17 mouse cellular contexts compared by ENCODE assay signal in the genomic region with DNA sequence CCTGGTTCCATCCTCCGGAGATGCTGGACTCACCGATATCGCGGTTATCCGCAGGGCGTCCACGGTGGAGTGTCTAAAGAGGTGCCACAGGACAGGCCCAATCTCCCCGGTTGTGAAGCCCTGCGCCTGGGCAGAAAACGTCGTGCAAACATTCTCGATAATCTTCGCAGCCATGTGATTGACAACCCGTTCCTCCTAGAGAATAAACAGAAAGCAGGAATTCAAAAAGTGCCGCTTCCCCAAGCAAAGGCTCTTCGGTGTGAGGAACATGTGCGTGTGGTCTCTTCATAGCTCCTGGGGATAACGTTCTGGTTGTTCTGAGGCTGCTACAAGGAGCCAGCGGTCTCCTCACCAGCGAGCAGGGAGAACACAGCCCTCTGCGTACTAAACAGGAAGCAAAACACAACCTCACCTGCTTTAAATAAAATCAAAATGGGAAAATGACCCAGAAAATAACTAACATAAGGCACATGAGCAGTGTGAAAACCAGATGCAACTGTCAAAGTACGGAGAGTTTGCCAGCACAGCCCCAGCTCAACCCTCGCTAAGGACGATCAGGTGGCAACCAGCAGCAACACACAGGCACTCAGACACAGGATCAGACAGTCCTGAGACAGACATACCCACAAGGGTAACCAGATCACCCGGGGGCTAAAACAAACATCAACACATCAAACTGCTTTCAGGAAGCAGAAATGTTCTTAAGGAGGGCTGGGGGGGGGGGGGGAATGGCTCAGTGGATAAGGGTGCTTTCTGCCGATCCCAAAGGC.
"Had no signal": no experiment of that assay in that cellular context is flagged by ENCODE, and none has a peak within 500 bp of the region (broad histone marks: within the 10 kb centered on the region; RNA-seq: fewer than 3 reads in every experiment).

No protein-coding gene starts in this region.

- DNase-seq: lung, adult 18-20 months; lung, embryonic 14.5 days; lung, postnatal 10 days; lung, postnatal 4 days; retina, postnatal 1 day; right cerebral cortex, adult 18-20 months; right cerebral cortex, postnatal 25 days; right cerebral cortex, postnatal 4 days; spleen, adult 18-20 months; thymus, adult 18-20 months; thymus, postnatal 14 days had no signal

- ATAC-seq: midbrain, embryonic 13.5 days; midbrain, embryonic 16.5 days had no signal

- H3K27ac ChIP-seq: midbrain, embryonic 10.5 days; midbrain, embryonic 13.5 days; neural tube, embryonic 13.5 days; neural tube, embryonic 15.5 days had no signal

- H3K9ac ChIP-seq: lung, embryonic 14.5 days; midbrain, embryonic 13.5 days; neural tube, embryonic 13.5 days; neural tube, embryonic 15.5 days had no signal

- H3K27me3 ChIP-seq: midbrain, embryonic 13.5 days; neural tube, embryonic 13.5 days; neural tube, embryonic 15.5 days had no signal

- H3K4me3 ChIP-seq: midbrain, embryonic 10.5 days; midbrain, embryonic 13.5 days; myocyte; neural tube, embryonic 13.5 days; neural tube, embryonic 15.5 days had no signal

- H3K4me1 ChIP-seq: midbrain, embryonic 10.5 days; midbrain, embryonic 13.5 days; neural tube, embryonic 13.5 days; neural tube, embryonic 15.5 days had no signal

- H3K4me2 ChIP-seq: lung, embryonic 14.5 days; midbrain, embryonic 13.5 days; neural tube, embryonic 13.5 days; neural tube, embryonic 15.5 days had no signal
